Mouse (Mus musculus) hindlimb bud, embryonic 11.5 days (tissue): ENCODE measurements around the gene Tsc22d2.
"Not testable (repeated sequence)": the region's sequence is repeated elsewhere in the genome, so short reads cannot be mapped to it uniquely, and the experiment has no call there.

Experiments used
- DNase-seq: peaks from one replicate; pipeline ENCODE4 v3.0.0-alpha.2; 2012; ENCODE audit warnings: low read depth, low spot score; ENCODE audit errors: extremely low spot score

Gene Tsc22d2

GRCm38 (mm10) chr3:58428861-58429260 lies 14.3 kb downstream of the Tsc22d2 start:
- DNase-seq = no peak

- DNase-seq = no peak
Observed at GRCm38 (mm10) chr3:58434414-58434813, 19.9 kb downstream of the Tsc22d2 start.

GRCm38 (mm10) chr3:58448230-58448629 lies 33.7 kb downstream of the Tsc22d2 start:
- no peak for DNase-seq

GRCm38 (mm10) chr3:58449487-58449886 lies 35.0 kb downstream of the Tsc22d2 start:
- DNase-seq = no peak

- no peak for DNase-seq
Observed at GRCm38 (mm10) chr3:58454414-58455205, 40.1 kb downstream of the Tsc22d2 start.

- DNase-seq = no peak
Observed at GRCm38 (mm10) chr3:58455255-58455654, 40.7 kb downstream of the Tsc22d2 start.

GRCm38 (mm10) chr3:58469655-58470437 lies 55.3 kb downstream of the Tsc22d2 start:
- DNase-seq = no peak

GRCm38 (mm10) chr3:58475298-58475697 lies 60.8 kb downstream of the Tsc22d2 start:
- DNase-seq = not testable (repeated sequence)

- no peak for DNase-seq
Observed at GRCm38 (mm10) chr3:58478755-58479455, 64.4 kb downstream of the Tsc22d2 start.

- DNase-seq = no peak
Observed at GRCm38 (mm10) chr3:58485883-58486282, 71.4 kb downstream of the Tsc22d2 start.

GRCm38 (mm10) chr3:58487121-58487520 lies 72.6 kb downstream of the Tsc22d2 start:
- DNase-seq = no peak

- no peak for DNase-seq
Observed at GRCm38 (mm10) chr3:58487999-58488775, 73.7 kb downstream of the Tsc22d2 start.

GRCm38 (mm10) chr3:58490787-58491186 lies 76.3 kb downstream of the Tsc22d2 start:
- no peak for DNase-seq

- no peak for DNase-seq
Observed at GRCm38 (mm10) chr3:58493621-58494020, 79.1 kb downstream of the Tsc22d2 start.

- no peak for DNase-seq
Observed at GRCm38 (mm10) chr3:58501961-58502360, 87.4 kb downstream of the Tsc22d2 start.

- no peak for DNase-seq
Observed at GRCm38 (mm10) chr3:58503720-58504333, 89.3 kb downstream of the Tsc22d2 start.

GRCm38 (mm10) chr3:58504676-58505075 lies 90.2 kb downstream of the Tsc22d2 start:
- no peak for DNase-seq

GRCm38 (mm10) chr3:58508020-58508750 lies 93.7 kb downstream of the Tsc22d2 start:
- no peak for DNase-seq

- no peak for DNase-seq
Observed at GRCm38 (mm10) chr3:58511581-58511980, 97.1 kb downstream of the Tsc22d2 start.

- no peak for DNase-seq
Observed at GRCm38 (mm10) chr3:58512740-58513139, 98.2 kb downstream of the Tsc22d2 start.
